8 mouse cellular contexts compared by ENCODE assay signal in genomic region chr3:65528614-65529470, GRCm38 (mm10). TPM values are rescaled to one million over a fixed set of nuclear protein-coding genes. Genes with fewer than 3 reads are reported as not detected.
DNase-seq lines count a peak whose midpoint lies in the region; ATAC-seq lines count a peak whose summit lies in the region.

No protein-coding gene starts in this region.

- H3K4me3 ChIP-seq in hindbrain, embryonic 11.5 days (ENCODE audit: low read depth, low read length) = peak overlapping the region; percentile 88
- H3K4me3 ChIP-seq in lung, embryonic 16.5 days (ENCODE audit: low read length) = peak overlapping the region; percentile 95

- no peaks in the 10 kb centered on the region for H3K4me1 ChIP-seq in hindbrain, embryonic 11.5 days (replicated peaks; ENCODE audit: control insufficient read depth, insufficient read depth, low read length)
- H3K4me1 ChIP-seq in lung, embryonic 16.5 days (replicated peaks; ENCODE audit: control insufficient read depth, insufficient read depth, low read length) = peaks cover 3% of the 10 kb centered on the region; the same call in 1 of the 2 replicates

- H3K27ac ChIP-seq in hindbrain, embryonic 11.5 days (ENCODE audit: low read depth, low read length) = peak overlapping the region; percentile 99
- H3K27ac ChIP-seq in lung, embryonic 16.5 days (ENCODE audit: low read length) = peak overlapping the region; percentile 96

- H3K9me3 ChIP-seq in hindbrain, embryonic 11.5 days (ENCODE audit: control insufficient read depth, low read length) = no peaks in the 10 kb centered on the region
- H3K9me3 ChIP-seq in lung, embryonic 16.5 days (ENCODE audit: control insufficient read depth, low read length) = no peaks in the 10 kb centered on the region

- DNase-seq in MEL-GATA-1-ER (ENCODE audit: extremely low read depth, low read depth) = peak; percentile 13
- DNase-seq in cerebellum, adult 8-10 months = peak; percentile 67
- DNase-seq in frontal cortex, postnatal 10 days (ENCODE audit: low spot score in 2 of 2) = peak; percentile 42 to 68
- DNase-seq in hindbrain, embryonic 11.5 days (ENCODE audit: low spot score) = peak; percentile 85
- peak; percentile 42 for DNase-seq in layer of hippocampus, adult 9-11 months
- peak; percentile 41 for DNase-seq in ovary, adult 18-20 months (ENCODE audit: low spot score)
- DNase-seq in thymus, adult 18-20 months = peak; percentile 53 to 66

- peak overlapping the region; percentile 72 for H3K4me2 ChIP-seq in hindbrain, embryonic 11.5 days (replicated peaks; ENCODE audit: low read depth, low read length)
- H3K4me2 ChIP-seq in lung, embryonic 16.5 days (ENCODE audit: low read depth, low read length) = peak overlapping the region; percentile 72

- ATAC-seq in hindbrain, embryonic 11.5 days (ENCODE audit: low FRiP score) = peak; percentile 53
- peak; percentile 39 for ATAC-seq in lung, embryonic 16.5 days (ENCODE audit: low read depth)

- H3K27me3 ChIP-seq in hindbrain, embryonic 11.5 days (ENCODE audit: control insufficient read depth, insufficient read depth, low read length) = no peaks in the 10 kb centered on the region
- H3K27me3 ChIP-seq in lung, embryonic 16.5 days (ENCODE audit: control insufficient read depth, insufficient read depth, low read depth, low read length) = no peaks in the 10 kb centered on the region

- peak overlapping the region; percentile 88 for H3K9ac ChIP-seq in hindbrain, embryonic 11.5 days (ENCODE audit: low read depth, low read length)
- H3K9ac ChIP-seq in lung, embryonic 16.5 days (ENCODE audit: low read length) = peak overlapping the region; percentile 96

- WGBS in hindbrain, embryonic 11.5 days = under 1% methylated on average over 69 of the region's 97 CpGs
- under 1% methylated on average over 75 of the region's 97 CpGs for WGBS in lung, embryonic 16.5 days

- H3K36me3 ChIP-seq in hindbrain, embryonic 11.5 days (ENCODE audit: control insufficient read depth, insufficient read depth, low read length) = no peaks in the 10 kb centered on the region
- H3K36me3 ChIP-seq in lung, embryonic 16.5 days (ENCODE audit: control insufficient read depth, insufficient read depth, low read length) = peaks cover 9% of the 10 kb centered on the region

RNA-seq across cellular contexts. Expression of gene Tiparp, which starts 0.6 kb away (rescaled TPM):
- polyA plus RNA-seq in hindbrain, embryonic 11.5 days (2014; fragmentation: Nextera tagmentation; extraction: Ambion mirVana) = 41.1 and 41.2 TPM in 2 replicates
- 42.2 and 42.3 TPM in 2 replicates for polyA plus RNA-seq in lung, embryonic 16.5 days (2015; fragmentation: Nextera tagmentation; extraction: Ambion mirVana)

Comparison
In these comparisons a context has a peak if more than half of its experiments do, and no peak if none do; other contexts are left out.
1. Peak in every context shown above with its lines: DNase-seq, ATAC-seq, H3K4me3 ChIP-seq and H3K27ac ChIP-seq.
2. DNase-seq: peak in every context shown above with its lines; median percentile 85 in hindbrain, embryonic 11.5 days; 67 in cerebellum, adult 8-10 months; 60 in thymus, adult 18-20 months; 55 in frontal cortex, postnatal 10 days; 42 in layer of hippocampus, adult 9-11 months; 41 in ovary, adult 18-20 months; 13 in MEL-GATA-1-ER.